Mouse (Mus musculus) lung, postnatal 0 days (tissue): ENCODE results near the gene Frmd4a. TPM values are rescaled to one million over a fixed set of nuclear protein-coding genes. Genes with fewer than 3 reads are reported as not detected.
"Not testable (repeated sequence)": the region's sequence is repeated elsewhere in the genome, so short reads cannot be mapped to it uniquely, and the experiment has no call there.

Source experiments
- ATAC-seq: fragments of 200-750 bp; cut with Nextera tagmentation; 2 replicates; pipeline ENCODE4 v1.8.0; 2017; ENCODE audit warnings: moderate library complexity
- DNase-seq: peaks from one replicate; pipeline ENCODE4 v3.0.0-alpha.2; 2016; ENCODE audit warnings: low spot score
- H3K27ac ChIP-seq: fragments of 300-500 bp; sonication (generic); 2 replicates; pipeline ENCODE4 v1.5.1; 2014; ENCODE audit warnings: antibody characterized with exemption, mild to moderate bottlenecking, low read length, mixed read lengths
- H3K27me3 ChIP-seq: fragments of 300-500 bp; sonication (generic); replicated peaks from 2 replicates; pipeline ENCODE4 v1.6.1; 2014; ENCODE audit warnings: low read length, mixed read lengths; ENCODE audit not compliant: insufficient read depth
- H3K36me3 ChIP-seq: fragments of 300-500 bp; sonication (generic); 2 replicates; pipeline ENCODE4 v1.6.1; 2014; ENCODE audit warnings: low read length, mixed read lengths; ENCODE audit not compliant: insufficient read depth
- H3K4me1 ChIP-seq: fragments of 300-500 bp; sonication (generic); 2 replicates; pipeline ENCODE4 v1.6.1; 2014; ENCODE audit warnings: antibody characterized with exemption, low read depth, low read length, mixed read lengths; ENCODE audit not compliant: insufficient read depth
- H3K4me2 ChIP-seq: fragments of 300-500 bp; sonication (generic); replicated peaks from 2 replicates; pipeline ENCODE4 v1.6.1; 2014; ENCODE audit warnings: low read depth, mild to moderate bottlenecking, low read length, moderate library complexity, mixed read lengths
- H3K4me3 ChIP-seq: fragments of 300-500 bp; sonication (generic); 2 replicates; pipeline ENCODE4 v1.5.1; 2014; ENCODE audit warnings: low read depth, low read length
- H3K9ac ChIP-seq: fragments of 300-500 bp; sonication (generic); replicated peaks from 2 replicates; pipeline ENCODE4 v1.6.1; 2014; ENCODE audit warnings: low read depth, mild to moderate bottlenecking
- H3K9me3 ChIP-seq: fragments of 300-500 bp; sonication (generic); 2 replicates; pipeline ENCODE4 v1.6.1; 2016; ENCODE audit warnings: low read length, mixed read lengths
- CTCF ChIP-seq: IDR thresholded peaks from 2 replicates; pipeline ENCODE4 v1.5.1; 2016; ENCODE audit warnings: antibody characterized with exemption, mild to moderate bottlenecking
- EP300 ChIP-seq: IDR thresholded peaks from 2 replicates; pipeline ENCODE4 v1.6.1; 2016; ENCODE audit warnings: antibody characterized with exemption, mild to moderate bottlenecking, control low read depth
- WGBS: fragments of 180-500 bp; shearing (Covaris S2); extraction: QIAGEN DNeasy Blood & Tissue Kit; methylation state at CpG from one replicate; pipeline ENCODE4 v1.1.7; 2014; 5-methylcytosine and 5-hydroxymethylcytosine counted together
- polyA plus RNA-seq: library from polyadenylated mRNA; unstranded; fragments of >200 nt; fragmentation: Nextera tagmentation; extraction: Ambion mirVana; gene quantifications from 2 replicates; pipeline ENCODE4 v1.2.1, GENCODE M21; 2015

The Frmd4a gene
- polyA plus RNA-seq, 1 experiment from 2014 or later, result 15.8 TPM

GRCm38 (mm10) chr2:4608253-4608652 is 590.7 kb downstream of the Frmd4a start:
- no peak overlapping the region for H3K4me3 ChIP-seq
- H3K36me3 ChIP-seq, result peaks cover 75% of the 10 kb centered on the region
- no peak overlapping the region for H3K9ac ChIP-seq
- H3K27me3 ChIP-seq, result no peaks in the 10 kb centered on the region
- no peaks in the 10 kb centered on the region for H3K9me3 ChIP-seq
- H3K27ac ChIP-seq, result no peak overlapping the region
- 87% methylated on average over 3 of the region's 3 CpGs for WGBS
- TF ChIP-seq CTCF, result no peak
- no peak overlapping the region for H3K4me2 ChIP-seq
- no peaks in the 10 kb centered on the region for H3K4me1 ChIP-seq
- no peak for ATAC-seq
- no peak for DNase-seq

- H3K27ac ChIP-seq, result no peak overlapping the region
- no peak overlapping the region for H3K9ac ChIP-seq
- peaks cover 66% of the 10 kb centered on the region for H3K36me3 ChIP-seq
- no peak overlapping the region for H3K4me3 ChIP-seq
- ATAC-seq (no peak), DNase-seq (no peak)
- peaks cover under 1% of the 10 kb centered on the region; the same call in 1 of the 2 replicates for H3K4me1 ChIP-seq
- no peak overlapping the region for H3K4me2 ChIP-seq
- 79% methylated on average over 10 of the region's 10 CpGs for WGBS
- no peaks in the 10 kb centered on the region for H3K27me3 ChIP-seq
- no peaks in the 10 kb centered on the region for H3K9me3 ChIP-seq
- TF ChIP-seq CTCF (no peak), EP300 (no peak)
Measured at GRCm38 (mm10) chr2:4609433-4609832, 591.9 kb downstream of the Frmd4a start.

- peaks cover 3% of the 10 kb centered on the region; the same call in 1 of the 2 replicates for H3K4me1 ChIP-seq
- H3K27me3 ChIP-seq, result no peaks in the 10 kb centered on the region
- H3K9ac ChIP-seq, result no peak overlapping the region
- WGBS, result 71% methylated on average over 6 of the region's 6 CpGs
- ATAC-seq, result no peak
- H3K4me2 ChIP-seq, result no peak overlapping the region
- no peaks in the 10 kb centered on the region for H3K9me3 ChIP-seq
- peaks cover 48% of the 10 kb centered on the region; the same call in 1 of the 2 replicates for H3K36me3 ChIP-seq
- TF ChIP-seq EP300, result no peak
- TF ChIP-seq CTCF, result no peak
- no peak overlapping the region for H3K27ac ChIP-seq
- no peak for DNase-seq
- no peak overlapping the region for H3K4me3 ChIP-seq
Measured at GRCm38 (mm10) chr2:4611295-4611694, 593.8 kb downstream of the Frmd4a start.

- ATAC-seq (no peak), DNase-seq (no peak)
- 81% methylated on average over 10 of the region's 10 CpGs for WGBS
- Histone ChIP-seq H3K9me3 (no peaks in the 10 kb centered on the region), H3K27ac (no peak overlapping the region), H3K4me2 (no peak overlapping the region), H3K27me3 (no peaks in the 10 kb centered on the region), H3K4me1 (peaks cover 3% of the 10 kb centered on the region; the same call in 1 of the 2 replicates), H3K9ac (no peak overlapping the region), H3K36me3 (peaks cover 44% of the 10 kb centered on the region; the same call in 1 of the 2 replicates), H3K4me3 (no peak overlapping the region)
- TF ChIP-seq CTCF, result no peak
- TF ChIP-seq EP300, result no peak
Measured at GRCm38 (mm10) chr2:4611704-4612103, 594.2 kb downstream of the Frmd4a start.

- not testable (repeated sequence) for H3K27me3 ChIP-seq, H3K4me3 ChIP-seq, H3K4me2 ChIP-seq, H3K9me3 ChIP-seq, H3K9ac ChIP-seq, H3K27ac ChIP-seq, H3K4me1 ChIP-seq
- DNase-seq (peak; percentile 52), ATAC-seq (peak; percentile 54)
- WGBS, result 29% methylated on average over 6 of the region's 6 CpGs
- H3K36me3 ChIP-seq, result peaks cover 23% of the 10 kb centered on the region; the same call in 1 of the 2 replicates
Measured at GRCm38 (mm10) chr2:4614276-4614929, 596.9 kb downstream of the Frmd4a start.

- Histone ChIP-seq H3K27me3 (no peaks in the 10 kb centered on the region), H3K4me1 (peaks cover 3% of the 10 kb centered on the region; the same call in 1 of the 2 replicates), H3K9me3 (no peaks in the 10 kb centered on the region), H3K36me3 (peaks cover 19% of the 10 kb centered on the region; the same call in 1 of the 2 replicates), H3K4me2 (no peak overlapping the region), H3K9ac (no peak overlapping the region), H3K4me3 (no peak overlapping the region), H3K27ac (peak overlapping the region; percentile 2)
- 38% methylated on average over 2 of the region's 2 CpGs for WGBS
- DNase-seq (peak; percentile 68), ATAC-seq (peak; percentile 79)
- TF ChIP-seq EP300 (peak; percentile 50; the same call in 1 of the 2 replicates), CTCF (no peak)
Measured at GRCm38 (mm10) chr2:4615014-4615546, 597.6 kb downstream of the Frmd4a start.
